Comparison of ENCODE assay signal across 14 mouse cellular contexts in the genomic region with DNA sequence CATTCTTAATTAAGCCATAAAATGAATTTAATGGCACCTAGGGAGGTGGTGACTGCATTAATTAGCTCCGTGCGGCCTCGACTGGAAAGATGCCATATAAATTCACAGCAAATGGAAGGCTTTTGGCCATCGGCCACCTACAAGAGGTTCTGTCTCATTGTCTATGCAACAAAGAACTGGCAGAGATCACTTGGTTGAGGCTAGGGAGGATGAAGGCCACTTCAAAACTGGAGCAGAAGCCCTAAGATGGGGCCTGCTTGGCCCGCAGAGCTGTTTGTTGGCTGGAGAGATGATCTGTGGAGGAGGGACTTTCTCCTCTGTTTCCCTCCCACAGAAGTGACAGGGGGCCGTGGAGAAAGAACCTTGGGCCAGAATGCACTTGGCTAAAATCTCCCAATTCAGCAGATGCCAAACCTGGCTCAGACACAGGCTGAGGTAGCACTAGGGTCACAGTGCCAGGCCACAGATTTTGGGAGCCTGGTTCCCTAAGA.
DNase-seq lines count a peak whose midpoint lies in the region; ATAC-seq and TF ChIP-seq lines count a peak whose summit lies in the region.
"Had no signal": no experiment of that assay in that cellular context is flagged by ENCODE, and none has a peak within 500 bp of the region (broad histone marks: within the 10 kb centered on the region; RNA-seq: fewer than 3 reads in every experiment).

No protein-coding gene starts in this region.

- no peaks in the 10 kb centered on the region for H3K4me1 ChIP-seq in heart, adult 2 months (ENCODE audit: control insufficient read depth, insufficient read depth, low read length)
- H3K4me1 ChIP-seq in forebrain, postnatal 0 days (ENCODE audit: insufficient read depth): peaks cover 9% of the 10 kb centered on the region; the same call in 1 of the 2 replicates
- H3K4me1 ChIP-seq in intestine, postnatal 0 days (replicated peaks; ENCODE audit: control insufficient read depth, insufficient read depth, low read length): no peaks in the 10 kb centered on the region
- H3K4me1 ChIP-seq: stomach, embryonic 15.5 days had no signal

- no peaks in the 10 kb centered on the region for H3K9me3 ChIP-seq in forebrain, postnatal 0 days (ENCODE audit: low read length)
- H3K9me3 ChIP-seq in intestine, postnatal 0 days (ENCODE audit: control insufficient read depth): no peaks in the 10 kb centered on the region
- H3K9me3 ChIP-seq: stomach, embryonic 15.5 days had no signal

- 80% methylated on average over 6 of the region's 6 CpGs for WGBS in heart, adult 2 months
- 31% methylated on average over 6 of the region's 6 CpGs for WGBS in forebrain, postnatal 0 days
- 77% methylated on average over 6 of the region's 6 CpGs for WGBS in intestine, postnatal 0 days

- TF ChIP-seq EP300 in heart, adult 2 months (IDR thresholded peaks at IDR 0.05; ENCODE audit: insufficient read depth, low read depth, low read length): no peak

- H3K27ac ChIP-seq in heart, adult 2 months: no peak overlapping the region
- H3K27ac ChIP-seq in forebrain, postnatal 0 days (ENCODE audit: low read depth, low read length): no peak overlapping the region
- no peak overlapping the region for H3K27ac ChIP-seq in intestine, postnatal 0 days (ENCODE audit: low read depth, low read length)
- H3K27ac ChIP-seq: liver, embryonic 14.5 days; stomach, embryonic 15.5 days had no signal

- intact Hi-C loops in heart, adult 2 months (cut with DNase I): no loop called here
- intact Hi-C loops in left cerebral cortex, postnatal 4 days (cut with DNase I): no loop called here

- TF ChIP-seq CTCF in heart, adult 2 months (IDR thresholded peaks at IDR 0.05): no peak
- TF ChIP-seq CTCF in forebrain, postnatal 0 days (IDR thresholded peaks at IDR 0.05; ENCODE audit: low read depth): no peak
- TF ChIP-seq CTCF in intestine, postnatal 0 days (IDR thresholded peaks at IDR 0.05; ENCODE audit: low read depth): no peak

- DNase-seq in heart, adult 11 months: peak; percentile 74
- DNase-seq in heart, adult 2 months: no peak
- peak; percentile 78 for DNase-seq in left cerebral cortex, postnatal 4 days
- no peak for DNase-seq in left cerebral cortex, adult 11 months (ENCODE audit: low spot score)
- DNase-seq in cerebellum, adult 11-12 months: peak; percentile 63
- peak; percentile 36 for DNase-seq in forebrain, postnatal 0 days
- DNase-seq in thymus, postnatal 4 days: no peak
- DNase-seq: adrenal gland, postnatal 25 days; heart, postnatal 4 days; lung, postnatal 14 days; thymus, postnatal 25 days had no signal

- no peaks in the 10 kb centered on the region for H3K36me3 ChIP-seq in heart, adult 2 months (ENCODE audit: control insufficient read depth, insufficient read depth, low read length)
- no peaks in the 10 kb centered on the region for H3K36me3 ChIP-seq in forebrain, postnatal 0 days (ENCODE audit: insufficient read depth)
- H3K36me3 ChIP-seq in intestine, postnatal 0 days (ENCODE audit: control insufficient read depth, insufficient read depth): no peaks in the 10 kb centered on the region
- H3K36me3 ChIP-seq: stomach, embryonic 15.5 days had no signal

- ATAC-seq in forebrain, postnatal 0 days: peak; percentile 29; the same call in 1 of the 2 replicates
- no peak for ATAC-seq in intestine, postnatal 0 days

- H3K4me2 ChIP-seq in forebrain, postnatal 0 days (ENCODE audit: low read depth): no peak overlapping the region
- H3K4me2 ChIP-seq in intestine, postnatal 0 days (replicated peaks; ENCODE audit: low read depth): no peak overlapping the region
- H3K4me2 ChIP-seq: stomach, embryonic 15.5 days had no signal

- TF ChIP-seq POLR2A in heart, adult 2 months (IDR thresholded peaks at IDR 0.05; ENCODE audit: insufficient read depth, low read depth, low read length): no peak

- H3K4me3 ChIP-seq in heart, adult 2 months: no peak overlapping the region
- no peak overlapping the region for H3K4me3 ChIP-seq in forebrain, postnatal 0 days (ENCODE audit: low read depth, low read length)
- H3K4me3 ChIP-seq in intestine, postnatal 0 days (ENCODE audit: low read depth, low read length): no peak overlapping the region
- H3K4me3 ChIP-seq: stomach, embryonic 15.5 days had no signal

- no peaks in the 10 kb centered on the region for H3K27me3 ChIP-seq in heart, adult 2 months (ENCODE audit: control insufficient read depth, insufficient read depth, low read length)
- no peaks in the 10 kb centered on the region for H3K27me3 ChIP-seq in forebrain, postnatal 0 days (ENCODE audit: insufficient read depth, low read length)
- H3K27me3 ChIP-seq in intestine, postnatal 0 days (replicated peaks; ENCODE audit: control insufficient read depth, insufficient read depth, low read length): no peaks in the 10 kb centered on the region
- H3K27me3 ChIP-seq: stomach, embryonic 15.5 days had no signal

- no peaks in the 10 kb centered on the region for H3K79me2 ChIP-seq in heart, adult 2 months (replicated peaks; ENCODE audit: control insufficient read depth, insufficient read depth, low read length)

- H3K9ac ChIP-seq in heart, adult 2 months (ENCODE audit: low read depth, low read length): no peak overlapping the region
- H3K9ac ChIP-seq in forebrain, postnatal 0 days: no peak overlapping the region
- no peak overlapping the region for H3K9ac ChIP-seq in intestine, postnatal 0 days (ENCODE audit: low read depth, low read length)
- H3K9ac ChIP-seq: liver, embryonic 14.5 days; stomach, embryonic 15.5 days had no signal

Comparison
In these comparisons a context has a peak if more than half of its experiments do, and no peak if none do; other contexts are left out.
1. DNase-seq: peak in heart, adult 11 months (single experiment), left cerebral cortex, postnatal 4 days (single experiment), cerebellum, adult 11-12 months (single experiment) and forebrain, postnatal 0 days (single experiment); none in heart, adult 2 months (0 of 2), left cerebral cortex, adult 11 months (single experiment) and thymus, postnatal 4 days (single experiment).